Mouse (Mus musculus): ENCODE measurements at regions not wholly inside any gene's neighbourhood (a gene's known extent, or its start where the extent isn't known, plus 50 kb on each side); places are given as distances from the start of the nearest gene placed in this dataset.

- dilution Hi-C loops (cut with MboI; ENCODE audit: extremely low pct_ligation_motif_present, extremely low pct_unique_long_range_greater_than_20kb, low sequenced_read_pairs) (no loop called here), in situ Hi-C loops (cut with MboI; ENCODE audit: low pct_ligation_motif_present, low pct_unique_long_range_greater_than_20kb, low sequenced_read_pairs) (no loop called here)
- Histone ChIP-seq H3K4me2 (ENCODE audit: insufficient read depth, low read depth, poor library complexity, severe bottlenecking) (no peak overlapping the region), H3K27me3 (replicated peaks) (no peaks in the 10 kb centered on the region), H3K4me1 (ENCODE audit: control insufficient read depth in 1 of 2, insufficient read depth in 2 of 2) (peaks cover 0 to 13% of the 10 kb centered on the region in 2 experiments; a peak in 2 of 4 replicates), H3K9me3 (replicated peaks; ENCODE audit: low read length) (peaks cover 2% of the 10 kb centered on the region), H3K27ac (ENCODE audit: insufficient read depth, low read depth) (no peak overlapping the region), H3K9ac (ENCODE audit: insufficient read depth, low read depth) (no peak overlapping the region), H3K4me3 (replicated peaks in 1 of 3; ENCODE audit: low read depth in 2 of 3, low read length in 2 of 3, poor library complexity in 1 of 3) (no peak overlapping the region), H3K36me3 (replicated peaks in 1 of 2; ENCODE audit: control insufficient read depth in 1 of 2, insufficient read depth in 1 of 2, low read length in 1 of 2) (no peaks in the 10 kb centered on the region), H3K79me2 (replicated peaks; ENCODE audit: control insufficient read depth, extremely low read depth, insufficient read depth, poor library complexity, severe bottlenecking) (no peaks in the 10 kb centered on the region)
- no peak for TF ChIP-seq E2F4 (IDR thresholded peaks at IDR 0.05; ENCODE audit: insufficient replicate concordance, low read depth, low read length)
- no peak for TF ChIP-seq PAX5 (IDR thresholded peaks at IDR 0.05; ENCODE audit: low read length)
- TF ChIP-seq USF2 (conservative IDR thresholded peaks at IDR 0.05; ENCODE audit: low read depth, low read length), result no peak
- TF ChIP-seq MEF2A (IDR thresholded peaks at IDR 0.05; ENCODE audit: borderline replicate concordance, low read depth, low read length), result no peak
- no peak for DNase-seq (ENCODE audit: extremely low read depth)
Measured at GRCm38 (mm10) chr10:118792352-118793100, 77.5 kb downstream of the Dyrk2 start.

DNA sequence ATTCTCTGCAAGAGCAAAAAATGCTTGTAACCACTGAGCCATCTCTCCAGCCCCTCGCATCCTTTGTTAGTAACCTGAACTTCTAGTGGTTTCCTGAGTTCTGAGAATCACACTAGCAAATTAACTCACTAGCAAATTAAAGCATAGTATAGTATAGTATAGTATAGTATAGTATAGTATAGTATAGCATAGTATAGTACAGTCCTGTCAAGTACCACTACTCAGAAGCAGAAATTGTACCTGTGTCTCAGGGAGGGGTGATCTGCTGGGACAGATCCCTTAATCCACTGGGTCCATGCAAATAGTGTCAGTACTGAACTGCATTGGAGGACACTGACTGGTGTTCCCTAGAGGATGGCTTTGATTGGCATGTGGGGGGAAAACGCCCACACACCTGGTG is 76.2 kb downstream of the Dyrk2 start:
- DNase-seq (ENCODE audit: extremely low read depth), result no peak
- Histone ChIP-seq H3K9ac (ENCODE audit: insufficient read depth, low read depth) (no peak overlapping the region), H3K27ac (ENCODE audit: insufficient read depth, low read depth) (no peak overlapping the region), H3K79me2 (replicated peaks; ENCODE audit: control insufficient read depth, extremely low read depth, insufficient read depth, poor library complexity, severe bottlenecking) (no peaks in the 10 kb centered on the region), H3K9me3 (replicated peaks; ENCODE audit: low read length) (peaks cover 2% of the 10 kb centered on the region), H3K4me2 (ENCODE audit: insufficient read depth, low read depth, poor library complexity, severe bottlenecking) (no peak overlapping the region), H3K36me3 (replicated peaks in 1 of 2; ENCODE audit: control insufficient read depth in 1 of 2, insufficient read depth in 1 of 2, low read length in 1 of 2) (no peaks in the 10 kb centered on the region), H3K27me3 (replicated peaks) (no peaks in the 10 kb centered on the region), H3K4me1 (ENCODE audit: control insufficient read depth in 1 of 2, insufficient read depth in 2 of 2) (peaks cover 0 to 12% of the 10 kb centered on the region in 2 experiments; a peak in 2 of 4 replicates), H3K4me3 (replicated peaks in 1 of 3; ENCODE audit: low read depth in 2 of 3, low read length in 2 of 3, poor library complexity in 1 of 3) (no peak overlapping the region)
- TF ChIP-seq RCOR1 (conservative IDR thresholded peaks at IDR 0.05; ENCODE audit: low read depth, low read length) (no peak), NELFE (IDR thresholded peaks at IDR 0.05; ENCODE audit: low read depth, low read length) (no peak), JUN (IDR thresholded peaks at IDR 0.05; ENCODE audit: insufficient read depth, low read depth, low read length) (no peak), BHLHE40 (IDR thresholded peaks at IDR 0.05; ENCODE audit: low read depth, low read length) (no peak), MAZ (IDR thresholded peaks at IDR 0.05; ENCODE audit: low read depth, low read length) (no peak), HCFC1 (IDR thresholded peaks at IDR 0.05; ENCODE audit: low read depth, low read length) (no peak)
- dilution Hi-C loops (cut with MboI; ENCODE audit: extremely low pct_ligation_motif_present, extremely low pct_unique_long_range_greater_than_20kb, low sequenced_read_pairs) (no loop called here), in situ Hi-C loops (cut with MboI; ENCODE audit: low pct_ligation_motif_present, low pct_unique_long_range_greater_than_20kb, low sequenced_read_pairs) (no loop called here)

GRCm38 (mm10) chr10:118794395-118795060 is 75.5 kb downstream of the Dyrk2 start:
- Histone ChIP-seq H3K79me2 (replicated peaks; ENCODE audit: control insufficient read depth, extremely low read depth, insufficient read depth, poor library complexity, severe bottlenecking) (no peaks in the 10 kb centered on the region), H3K4me2 (ENCODE audit: insufficient read depth, low read depth, poor library complexity, severe bottlenecking) (no peak overlapping the region), H3K27me3 (replicated peaks) (no peaks in the 10 kb centered on the region), H3K9ac (ENCODE audit: insufficient read depth, low read depth) (no peak overlapping the region), H3K36me3 (replicated peaks in 1 of 2; ENCODE audit: control insufficient read depth in 1 of 2, insufficient read depth in 1 of 2, low read length in 1 of 2) (no peaks in the 10 kb centered on the region), H3K9me3 (replicated peaks; ENCODE audit: low read length) (peaks cover 2% of the 10 kb centered on the region), H3K4me1 (ENCODE audit: control insufficient read depth in 1 of 2, insufficient read depth in 2 of 2) (peaks cover 0 to 12% of the 10 kb centered on the region in 2 experiments; a peak in 2 of 4 replicates), H3K27ac (ENCODE audit: insufficient read depth, low read depth) (no peak overlapping the region), H3K4me3 (replicated peaks in 1 of 3; ENCODE audit: low read depth in 2 of 3, low read length in 2 of 3, poor library complexity in 1 of 3) (no peak overlapping the region)
- in situ Hi-C loops (cut with MboI; ENCODE audit: low pct_ligation_motif_present, low pct_unique_long_range_greater_than_20kb, low sequenced_read_pairs), result no loop called here
- dilution Hi-C loops (cut with MboI; ENCODE audit: extremely low pct_ligation_motif_present, extremely low pct_unique_long_range_greater_than_20kb, low sequenced_read_pairs), result no loop called here
- no peak for DNase-seq (ENCODE audit: extremely low read depth)
- no peak for TF ChIP-seq ZMIZ1 (IDR thresholded peaks at IDR 0.05; ENCODE audit: low read depth, low read length)
- TF ChIP-seq NELFE (IDR thresholded peaks at IDR 0.05; ENCODE audit: low read depth, low read length), result no peak
- no peak for TF ChIP-seq CTCF (conservative IDR thresholded peaks at IDR 0.05 in 1 of 2, IDR thresholded peaks at IDR 0.05 in 1 of 2; ENCODE audit: low read depth in 2 of 2, low read length in 2 of 2)
- TF ChIP-seq ZNF384 (IDR thresholded peaks at IDR 0.05; ENCODE audit: low read depth, low read length), result no peak
- TF ChIP-seq JUND (conservative IDR thresholded peaks at IDR 0.05; ENCODE audit: low read depth, low read length), result no peak
- no peak for TF ChIP-seq ETS1 (conservative IDR thresholded peaks at IDR 0.05; ENCODE audit: low read depth, low read length)
- TF ChIP-seq CHD1 (IDR thresholded peaks at IDR 0.05; ENCODE audit: low read depth, low read length), result no peak
- TF ChIP-seq ZKSCAN1 (IDR thresholded peaks at IDR 0.05; ENCODE audit: borderline replicate concordance, low read depth, low read length), result no peak
- no peak for TF ChIP-seq UBTF (IDR thresholded peaks at IDR 0.05; ENCODE audit: low read depth, low read length)
- TF ChIP-seq SIN3A (IDR thresholded peaks at IDR 0.05; ENCODE audit: low read length), result no peak
- no peak for TF ChIP-seq JUN (IDR thresholded peaks at IDR 0.05; ENCODE audit: insufficient read depth, low read depth, low read length)
- TF ChIP-seq MAFK (IDR thresholded peaks at IDR 0.05; ENCODE audit: insufficient replicate concordance, low read length), result no peak
- TF ChIP-seq ZC3H11A (IDR thresholded peaks at IDR 0.05; ENCODE audit: low read depth, low read length), result no peak
- TF ChIP-seq HCFC1 (IDR thresholded peaks at IDR 0.05; ENCODE audit: low read depth, low read length), result no peak
- no peak for TF ChIP-seq BHLHE40 (IDR thresholded peaks at IDR 0.05; ENCODE audit: low read depth, low read length)
